Mouse (Mus musculus): ENCODE results near the gene Lamtor1.

DNA sequence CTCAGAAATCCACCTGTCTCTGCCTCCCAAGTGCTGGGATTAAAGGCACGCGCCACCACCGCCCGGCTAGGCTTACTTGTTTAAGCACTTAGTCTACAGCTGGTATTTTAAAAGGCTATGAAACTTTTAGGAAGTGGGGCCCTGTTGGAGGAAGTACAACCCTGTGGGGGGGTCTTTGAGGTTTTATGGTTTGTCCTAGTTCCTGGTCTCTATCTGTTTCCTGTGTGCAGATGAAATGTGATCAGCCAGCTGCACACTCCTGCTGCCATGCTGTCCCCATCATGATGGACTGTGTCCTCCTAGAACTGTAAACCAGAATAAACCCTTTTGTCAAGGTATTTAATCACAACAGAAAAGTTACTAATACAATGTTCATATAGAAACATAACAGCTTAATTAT lies 21.5 kb upstream of the Lamtor1 start:
- TF ChIP-seq POLR2A (IDR thresholded peaks at IDR 0.05; ENCODE audit: borderline replicate concordance, control insufficient read depth, low read depth, low read length) = no peak
- no peak for TF ChIP-seq CTCF (IDR thresholded peaks at IDR 0.05; ENCODE audit: control insufficient read depth, insufficient read depth, low read length)
